Mouse (Mus musculus): ENCODE measurements around the gene Mamld1. TPM values are rescaled to one million over a fixed set of nuclear protein-coding genes. Genes with fewer than 3 reads are reported as not detected.

Mamld1 gene
- polyA plus RNA-seq, 1 experiment from 2014 or later, result 3.1 TPM

- Histone ChIP-seq H3K4me1 (replicated peaks) (no peaks in the 10 kb centered on the region), H3K36me3 (no peaks in the 10 kb centered on the region), H3K9me3 (replicated peaks) (no peaks in the 10 kb centered on the region), H3K4me2 (no peak overlapping the region), H3K27me3 (replicated peaks) (no peaks in the 10 kb centered on the region), H3K4me3 (no peak overlapping the region), H3K27ac (ENCODE audit: poor library complexity, severe bottlenecking) (no peak overlapping the region), H3K9ac (no peak overlapping the region)
- WGBS, result 79% methylated on average over 4 of the region's 4 CpGs
- no peak for ATAC-seq (ENCODE audit: insufficient number of reproducible peaks, low FRiP score)
Measured at GRCm38 (mm10) chrX:71085092-71085807, 35.2 kb downstream of the Mamld1 start.

DNA sequence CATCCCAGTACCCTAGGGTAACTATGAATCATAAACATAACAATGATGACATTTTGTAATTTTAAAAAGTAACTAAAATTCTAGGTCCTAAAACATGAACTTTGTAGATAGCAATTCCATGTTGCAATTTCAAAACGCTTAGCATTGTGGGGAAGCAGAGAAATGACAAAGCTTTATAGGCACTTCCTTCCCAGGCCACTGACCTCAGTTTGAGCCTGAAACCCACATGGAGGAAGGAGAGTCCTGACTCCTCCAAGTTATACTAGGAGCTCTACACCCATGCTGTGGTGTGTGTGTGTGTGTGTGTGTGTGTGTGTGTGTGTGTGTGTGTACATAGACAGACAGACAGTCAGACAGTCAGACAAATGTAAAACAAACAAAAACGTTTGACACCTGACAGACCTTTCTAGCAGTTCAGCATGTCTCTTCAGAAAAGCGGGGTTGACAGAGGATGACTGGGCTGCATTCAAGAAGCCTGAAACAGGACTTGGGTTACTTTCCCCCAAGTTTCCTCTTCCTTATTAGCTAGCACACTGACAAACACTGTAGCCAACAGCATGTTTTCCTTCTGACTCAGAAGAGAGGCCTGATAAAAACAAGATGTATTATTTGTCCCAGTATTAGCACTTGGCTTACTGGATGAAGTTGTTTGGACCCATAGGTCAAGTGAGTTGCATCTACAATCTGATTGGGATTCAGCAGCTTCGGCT, 37.5 kb downstream of the Mamld1 start:
- H3K27ac ChIP-seq (ENCODE audit: poor library complexity, severe bottlenecking), result no peak overlapping the region
- no peak overlapping the region for H3K4me3 ChIP-seq
- 56% methylated on average over 4 of the region's 4 CpGs for WGBS
- ATAC-seq (ENCODE audit: insufficient number of reproducible peaks, low FRiP score), result no peak
- H3K4me1 ChIP-seq (replicated peaks), result no peaks in the 10 kb centered on the region
- no peak overlapping the region for H3K9ac ChIP-seq
- H3K4me2 ChIP-seq, result no peak overlapping the region
- H3K36me3 ChIP-seq, result no peaks in the 10 kb centered on the region
- no peaks in the 10 kb centered on the region for H3K27me3 ChIP-seq (replicated peaks)
- no peaks in the 10 kb centered on the region for H3K9me3 ChIP-seq (replicated peaks)

DNA sequence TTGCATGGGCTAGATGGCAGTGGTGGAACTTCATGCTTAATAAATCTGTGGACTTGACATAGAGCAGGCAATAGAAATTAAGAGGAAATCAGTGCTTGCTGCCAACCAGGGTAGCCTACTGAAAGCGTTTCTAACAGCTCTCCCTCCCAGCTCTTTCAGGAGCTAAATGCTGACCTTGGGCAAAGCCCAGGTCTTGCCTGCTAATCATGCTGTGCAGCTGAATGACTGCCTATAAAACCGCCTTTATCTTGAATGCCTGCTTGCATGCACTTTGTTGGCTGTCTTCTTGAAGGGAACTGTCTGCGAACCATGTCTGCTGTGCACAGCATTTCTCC, 38.0 kb downstream of the Mamld1 start:
- no peaks in the 10 kb centered on the region for H3K9me3 ChIP-seq (replicated peaks)
- no peak overlapping the region for H3K4me2 ChIP-seq
- H3K27me3 ChIP-seq (replicated peaks), result no peaks in the 10 kb centered on the region
- H3K4me3 ChIP-seq, result no peak overlapping the region
- H3K4me1 ChIP-seq (replicated peaks), result no peaks in the 10 kb centered on the region
- H3K36me3 ChIP-seq, result no peaks in the 10 kb centered on the region
- H3K9ac ChIP-seq, result no peak overlapping the region
- 45% methylated on average over 3 of the region's 3 CpGs for WGBS
- no peak for ATAC-seq (ENCODE audit: insufficient number of reproducible peaks, low FRiP score)
- no peak overlapping the region for H3K27ac ChIP-seq (ENCODE audit: poor library complexity, severe bottlenecking)

DNA sequence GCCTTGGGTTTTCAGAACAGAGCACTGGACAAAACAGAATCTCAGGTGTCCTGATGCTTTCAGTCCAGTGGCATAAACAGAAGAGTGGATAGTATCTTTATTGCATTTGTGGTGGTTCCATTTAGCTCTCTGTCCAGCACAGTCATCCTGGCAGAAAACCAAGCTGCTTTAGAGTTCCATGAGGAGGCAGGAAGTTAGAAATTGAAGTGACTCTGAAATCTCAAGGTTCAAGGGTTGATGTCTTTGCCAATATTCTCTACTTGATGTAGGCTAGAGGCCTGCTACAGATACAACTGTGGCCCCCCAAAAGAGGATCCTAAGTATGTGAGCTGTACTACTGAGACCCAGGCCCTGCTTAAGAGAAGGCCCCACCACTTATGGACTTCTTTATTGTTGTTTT, 55.8 kb downstream of the Mamld1 start:
- no peak for ATAC-seq (ENCODE audit: insufficient number of reproducible peaks, low FRiP score)
- Histone ChIP-seq H3K27ac (ENCODE audit: poor library complexity, severe bottlenecking) (no peak overlapping the region), H3K9ac (no peak overlapping the region), H3K27me3 (replicated peaks) (no peaks in the 10 kb centered on the region), H3K4me1 (replicated peaks) (no peaks in the 10 kb centered on the region), H3K4me3 (no peak overlapping the region), H3K36me3 (no peaks in the 10 kb centered on the region), H3K4me2 (no peak overlapping the region), H3K9me3 (replicated peaks) (no peaks in the 10 kb centered on the region)

GRCm38 (mm10) chrX:71106392-71106791, 56.3 kb downstream of the Mamld1 start:
- no peaks in the 10 kb centered on the region for H3K27me3 ChIP-seq (replicated peaks)
- H3K4me2 ChIP-seq, result no peak overlapping the region
- WGBS, result 58% methylated on average over 4 of the region's 4 CpGs
- no peak overlapping the region for H3K27ac ChIP-seq (ENCODE audit: poor library complexity, severe bottlenecking)
- H3K4me3 ChIP-seq, result no peak overlapping the region
- no peak overlapping the region for H3K9ac ChIP-seq
- no peaks in the 10 kb centered on the region for H3K36me3 ChIP-seq
- H3K9me3 ChIP-seq (replicated peaks), result no peaks in the 10 kb centered on the region
- H3K4me1 ChIP-seq (replicated peaks), result no peaks in the 10 kb centered on the region
- ATAC-seq (ENCODE audit: insufficient number of reproducible peaks, low FRiP score), result no peak

DNA sequence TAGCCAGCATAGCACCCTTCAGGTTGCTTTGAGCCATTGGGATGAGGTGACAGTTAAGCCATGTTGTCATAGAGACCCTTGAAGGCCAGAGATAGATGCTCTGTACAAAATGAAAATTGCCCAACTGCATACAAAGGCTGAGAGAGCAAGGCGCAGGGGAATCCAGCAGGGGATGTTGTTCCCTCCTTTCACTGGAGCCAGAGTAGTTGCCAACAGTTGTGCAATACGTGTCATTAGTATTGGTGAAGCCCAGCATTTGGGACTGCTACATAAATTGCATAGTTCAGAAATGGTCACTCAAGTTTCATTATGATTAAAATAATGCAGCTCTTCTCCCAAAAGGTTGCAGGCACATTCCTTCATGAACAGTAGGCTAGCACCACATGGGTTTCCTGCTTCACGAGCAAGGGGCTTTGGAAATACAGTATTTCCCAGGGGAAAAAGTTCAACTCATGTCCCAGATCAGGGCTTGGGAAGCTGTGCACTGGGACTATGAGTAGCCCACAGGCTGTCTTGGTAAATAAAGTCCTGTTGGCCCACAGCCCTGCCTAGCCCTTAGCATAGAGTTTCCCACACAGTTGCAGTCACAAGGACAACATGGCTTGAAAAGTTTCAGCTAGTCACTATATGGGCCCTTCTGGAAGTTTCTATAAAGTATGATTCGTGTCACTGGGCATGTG, 58.1 kb downstream of the Mamld1 start:
- no peak overlapping the region for H3K4me2 ChIP-seq
- no peaks in the 10 kb centered on the region for H3K27me3 ChIP-seq (replicated peaks)
- ATAC-seq (ENCODE audit: insufficient number of reproducible peaks, low FRiP score), result no peak
- no peaks in the 10 kb centered on the region for H3K36me3 ChIP-seq
- no peaks in the 10 kb centered on the region for H3K9me3 ChIP-seq (replicated peaks)
- H3K4me1 ChIP-seq (replicated peaks), result no peaks in the 10 kb centered on the region
- no peak overlapping the region for H3K9ac ChIP-seq
- no peak overlapping the region for H3K27ac ChIP-seq (ENCODE audit: poor library complexity, severe bottlenecking)
- no peak overlapping the region for H3K4me3 ChIP-seq
- WGBS, result 72% methylated on average over 4 of the region's 4 CpGs

DNA sequence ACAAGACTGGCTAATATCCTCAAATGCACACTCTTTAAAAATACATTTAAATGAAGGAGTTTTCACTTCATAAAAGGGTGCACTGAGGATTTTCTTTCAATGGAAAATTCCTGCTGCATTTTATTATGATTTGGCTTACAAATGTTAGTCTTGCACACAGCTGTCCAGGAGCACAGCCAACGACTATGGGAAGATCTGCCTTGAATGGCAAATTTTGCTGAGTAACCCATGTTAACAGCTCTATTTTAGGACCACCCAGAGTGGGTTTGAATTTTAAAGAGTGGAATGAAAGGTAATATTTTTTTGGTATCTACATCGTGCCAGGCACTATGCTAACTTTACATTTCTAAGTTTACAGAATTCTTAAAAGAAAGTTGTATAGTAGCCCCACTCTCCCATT, 60.3 kb downstream of the Mamld1 start:
- no peaks in the 10 kb centered on the region for H3K27me3 ChIP-seq (replicated peaks)
- H3K36me3 ChIP-seq, result no peaks in the 10 kb centered on the region
- WGBS, result 49% methylated on average over 2 of the region's 2 CpGs
- H3K4me3 ChIP-seq, result no peak overlapping the region
- ATAC-seq (ENCODE audit: insufficient number of reproducible peaks, low FRiP score), result no peak
- H3K4me1 ChIP-seq (replicated peaks), result no peaks in the 10 kb centered on the region
- no peak overlapping the region for H3K27ac ChIP-seq (ENCODE audit: poor library complexity, severe bottlenecking)
- H3K9ac ChIP-seq, result no peak overlapping the region
- H3K4me2 ChIP-seq, result no peak overlapping the region
- H3K9me3 ChIP-seq (replicated peaks), result no peaks in the 10 kb centered on the region

DNA sequence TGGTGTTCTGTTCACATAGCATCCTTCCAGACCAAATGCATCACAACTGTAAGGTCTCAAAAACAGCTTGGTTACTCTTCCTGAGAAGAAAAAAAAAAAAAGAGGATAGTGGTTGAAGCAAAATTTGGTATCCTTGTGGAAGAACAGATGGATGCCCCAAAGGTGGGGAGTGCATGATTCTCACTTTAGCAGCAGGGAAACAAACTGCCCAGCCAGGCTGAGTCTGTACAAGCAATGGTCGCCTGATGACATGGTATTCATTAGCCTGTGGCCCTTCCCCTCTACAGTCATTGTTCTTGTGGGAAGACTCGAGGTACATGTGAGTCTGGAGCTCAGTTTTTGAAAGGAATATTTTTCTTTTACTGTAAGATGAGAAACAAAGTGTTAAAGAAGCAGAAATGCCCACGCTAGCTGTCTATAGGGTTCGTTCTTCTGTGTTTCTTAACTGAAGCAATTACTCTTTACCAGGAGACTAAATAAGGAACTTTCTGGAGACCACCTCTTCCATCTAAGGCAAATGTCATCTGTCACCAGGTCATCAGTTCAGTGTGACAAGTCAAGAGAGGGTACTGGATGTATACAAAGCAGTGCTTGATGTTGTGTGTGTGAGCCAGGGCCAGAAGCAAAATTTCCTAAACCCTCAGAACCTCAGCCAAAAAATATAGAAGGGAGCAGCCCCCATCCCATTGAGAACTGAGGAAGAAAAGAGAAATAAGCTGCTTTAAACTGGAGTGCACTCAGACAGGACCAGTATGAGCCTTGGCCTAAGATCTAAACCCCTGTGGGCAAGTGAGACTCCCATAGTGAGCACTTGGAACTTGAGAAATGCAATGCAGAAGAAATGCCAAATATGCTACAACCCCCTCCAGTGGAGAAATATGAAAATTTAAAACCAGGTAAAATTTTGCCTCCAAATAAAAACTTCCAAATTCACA, 72.6 kb downstream of the Mamld1 start:
- ATAC-seq (ENCODE audit: insufficient number of reproducible peaks, low FRiP score), result no peak
- Histone ChIP-seq H3K27ac (ENCODE audit: poor library complexity, severe bottlenecking) (no peak overlapping the region), H3K4me3 (no peak overlapping the region), H3K9me3 (replicated peaks) (no peaks in the 10 kb centered on the region), H3K4me1 (replicated peaks) (0 out of 2 replicates have a peak, but pooled peaks cover 3% of the 10 kb centered on the region), H3K36me3 (peaks cover 5% of the 10 kb centered on the region; the same call in 1 of the 2 replicates), H3K9ac (no peak overlapping the region), H3K27me3 (replicated peaks) (0 out of 2 replicates have a peak, but pooled peaks cover 4% of the 10 kb centered on the region), H3K4me2 (no peak overlapping the region)
- WGBS, result 63% methylated on average over 4 of the region's 4 CpGs

- Histone ChIP-seq H3K27ac (ENCODE audit: poor library complexity, severe bottlenecking) (no peak overlapping the region), H3K9ac (no peak overlapping the region), H3K27me3 (replicated peaks) (no peaks in the 10 kb centered on the region), H3K4me2 (no peak overlapping the region), H3K4me3 (no peak overlapping the region), H3K4me1 (replicated peaks) (0 out of 2 replicates have a peak, but pooled peaks cover 3% of the 10 kb centered on the region), H3K36me3 (no peaks in the 10 kb centered on the region), H3K9me3 (replicated peaks) (no peaks in the 10 kb centered on the region)
- ATAC-seq (ENCODE audit: insufficient number of reproducible peaks, low FRiP score), result no peak
- 75% methylated on average over 7 of the region's 7 CpGs for WGBS
Measured at GRCm38 (mm10) chrX:71125013-71125412, 75.0 kb downstream of the Mamld1 start.

- H3K36me3 ChIP-seq, result no peaks in the 10 kb centered on the region
- no peak overlapping the region for H3K4me3 ChIP-seq
- H3K27me3 ChIP-seq (replicated peaks), result no peaks in the 10 kb centered on the region
- no peak overlapping the region for H3K9ac ChIP-seq
- H3K27ac ChIP-seq (ENCODE audit: poor library complexity, severe bottlenecking), result no peak overlapping the region
- H3K4me2 ChIP-seq, result no peak overlapping the region
- ATAC-seq (ENCODE audit: insufficient number of reproducible peaks, low FRiP score), result no peak
- H3K9me3 ChIP-seq (replicated peaks), result no peaks in the 10 kb centered on the region
- H3K4me1 ChIP-seq (replicated peaks), result no peaks in the 10 kb centered on the region
Measured at GRCm38 (mm10) chrX:71131464-71131863, 81.4 kb downstream of the Mamld1 start.

DNA sequence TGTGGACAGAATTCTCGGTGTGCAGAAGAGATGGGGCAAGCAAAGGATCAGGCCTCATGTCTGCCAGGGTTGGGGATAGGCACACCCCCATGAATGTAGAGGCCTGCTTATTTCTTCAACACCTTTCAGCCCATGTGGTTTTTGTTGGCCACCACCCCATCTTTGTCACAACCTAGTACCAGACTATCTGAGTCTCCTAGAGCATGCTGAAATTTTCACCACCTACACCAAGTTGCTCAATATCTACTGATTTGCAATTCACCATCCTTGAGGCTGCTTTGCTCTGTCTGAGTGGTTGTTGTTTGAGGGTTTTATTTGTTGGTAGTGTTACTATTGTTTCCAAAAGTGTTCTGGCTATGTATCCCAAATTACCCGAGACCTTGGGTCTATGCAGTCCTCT, 91.3 kb downstream of the Mamld1 start:
- Histone ChIP-seq H3K36me3 (no peaks in the 10 kb centered on the region), H3K4me2 (no peak overlapping the region), H3K27me3 (replicated peaks) (peaks cover 5% of the 10 kb centered on the region), H3K9me3 (replicated peaks) (no peaks in the 10 kb centered on the region), H3K27ac (ENCODE audit: poor library complexity, severe bottlenecking) (no peak overlapping the region), H3K9ac (no peak overlapping the region), H3K4me3 (no peak overlapping the region), H3K4me1 (replicated peaks) (no peaks in the 10 kb centered on the region)
- no peak for ATAC-seq (ENCODE audit: insufficient number of reproducible peaks, low FRiP score)
- WGBS, result 63% methylated on average over 2 of the region's 2 CpGs
